Mouse (Mus musculus): ENCODE measurements around the gene Tmem60.

The Tmem60 gene

DNA sequence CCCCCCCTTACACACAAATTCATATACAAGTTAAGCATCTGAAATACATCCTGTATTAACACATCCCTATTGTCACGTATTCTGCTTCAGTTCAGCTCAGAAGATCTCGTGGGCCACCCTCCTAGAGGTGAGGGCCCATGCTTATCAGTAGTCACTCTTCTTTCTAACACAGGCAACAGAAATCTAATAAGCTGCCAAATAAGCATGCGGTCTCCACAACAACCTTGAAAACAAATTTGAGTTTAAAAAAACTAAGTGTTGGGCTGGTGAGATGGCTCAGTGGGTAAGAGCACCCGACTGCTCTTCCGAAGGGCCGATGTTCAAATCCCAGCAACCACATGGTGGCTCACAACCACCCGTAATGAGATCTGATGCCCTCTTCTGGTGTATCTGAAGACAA, 24.2 kb downstream of the Tmem60 start:
- DNase-seq (ENCODE audit: low spot score in 2 of 2), result no peak

DNA sequence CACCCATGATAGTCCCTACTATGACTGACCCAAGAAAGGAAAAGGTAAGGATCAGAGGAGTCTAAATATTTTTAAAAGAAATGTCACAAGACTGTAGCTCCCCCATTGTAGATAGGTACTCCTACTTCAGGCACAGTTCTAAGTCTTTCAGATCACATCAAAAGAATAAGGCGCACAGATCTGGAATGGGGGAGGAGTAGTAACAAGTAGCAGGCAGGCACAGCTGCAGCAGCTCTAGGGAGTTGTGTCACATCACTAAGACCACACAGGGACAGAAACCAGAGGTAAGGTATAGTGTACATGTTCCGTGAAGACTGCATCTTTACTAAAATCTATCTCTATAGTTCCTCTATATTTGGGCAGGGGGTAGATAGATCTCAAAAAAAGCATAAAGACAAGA, 29.8 kb downstream of the Tmem60 start:
- no peak for DNase-seq (ENCODE audit: low spot score in 2 of 2)

DNA sequence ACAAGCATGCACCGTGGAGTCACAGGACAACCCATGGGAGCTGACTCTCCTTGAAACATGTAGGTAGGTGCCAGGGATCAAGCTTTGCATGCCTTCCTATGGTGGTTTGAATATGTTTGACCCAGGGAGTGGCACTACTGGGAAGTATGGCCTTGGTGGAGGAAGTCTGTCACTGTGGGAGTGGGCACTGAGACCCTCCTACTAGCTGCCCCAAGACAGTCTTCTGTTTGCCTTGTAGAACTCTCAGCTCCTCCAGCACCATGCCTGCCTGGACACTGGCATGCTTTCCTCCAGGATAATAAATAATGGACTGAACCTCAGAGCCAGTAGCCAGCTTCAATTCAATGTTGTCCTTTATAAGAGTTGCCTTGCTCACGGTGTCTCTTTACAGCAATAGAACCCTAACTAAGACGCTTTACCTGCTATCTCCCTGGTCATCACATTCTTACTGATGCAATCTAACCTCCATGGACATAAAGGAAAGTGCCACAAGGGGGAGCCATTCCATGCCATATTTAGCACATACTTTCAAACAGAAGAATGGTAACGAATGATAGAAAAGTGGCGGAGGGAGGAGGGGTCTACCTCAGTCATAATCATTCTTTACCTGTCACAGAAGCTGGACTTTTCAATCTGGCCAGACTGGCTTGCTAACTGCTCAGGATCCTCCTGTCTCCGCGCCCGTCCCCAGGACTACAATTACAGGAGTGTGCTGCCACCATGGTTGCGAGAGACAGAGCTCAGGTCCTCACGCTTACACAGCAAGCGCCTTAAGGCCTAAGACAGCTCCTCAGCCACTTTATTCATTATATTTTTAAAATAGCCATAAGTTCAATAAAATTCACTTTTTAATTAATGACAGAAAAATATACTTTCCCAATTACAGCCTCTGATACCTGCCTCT, 31.6 kb downstream of the Tmem60 start:
- peak; percentile 68 to 77 for DNase-seq (ENCODE audit: low spot score in 2 of 2)

DNA sequence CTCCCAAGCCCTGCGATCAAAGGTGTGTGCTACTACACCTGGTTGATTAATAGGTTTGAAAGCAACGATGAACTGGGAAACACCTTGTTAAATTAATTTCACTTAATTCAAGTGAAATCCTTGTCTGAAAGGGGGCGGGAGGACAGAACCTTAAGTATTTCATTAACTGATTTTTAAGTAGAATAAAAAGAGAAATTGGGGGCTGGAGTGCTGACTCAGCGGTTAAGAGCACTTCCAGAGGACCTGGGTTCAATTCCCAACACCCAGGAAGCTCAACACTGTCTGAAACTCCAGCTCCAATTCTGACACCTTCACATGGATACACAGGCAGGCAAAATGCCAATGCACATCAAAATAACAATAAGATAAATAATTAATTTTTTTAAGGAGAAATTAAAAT, 37.0 kb downstream of the Tmem60 start:
- no peak for DNase-seq (ENCODE audit: low spot score in 2 of 2)

DNA sequence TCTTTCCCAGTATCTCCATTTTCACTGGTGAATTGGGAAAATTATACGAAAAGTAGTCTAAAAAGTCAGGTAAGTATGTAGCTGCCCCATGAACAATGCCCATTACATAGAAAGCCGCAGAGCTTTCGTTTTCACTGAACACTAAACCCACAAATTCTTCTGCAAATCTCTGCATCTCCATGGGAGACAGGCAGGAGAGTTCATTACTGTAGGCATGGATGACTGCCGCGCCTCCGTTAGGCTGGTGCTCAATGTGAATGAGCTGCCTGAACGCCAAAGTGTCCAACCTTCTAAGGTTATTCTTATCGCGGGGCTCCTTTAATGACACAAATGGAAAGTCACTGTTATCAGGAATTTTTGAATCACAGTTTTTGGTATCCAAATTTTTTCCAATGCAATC, 37.6 kb downstream of the Tmem60 start:
- DNase-seq (ENCODE audit: low spot score in 2 of 2), result no peak

DNA sequence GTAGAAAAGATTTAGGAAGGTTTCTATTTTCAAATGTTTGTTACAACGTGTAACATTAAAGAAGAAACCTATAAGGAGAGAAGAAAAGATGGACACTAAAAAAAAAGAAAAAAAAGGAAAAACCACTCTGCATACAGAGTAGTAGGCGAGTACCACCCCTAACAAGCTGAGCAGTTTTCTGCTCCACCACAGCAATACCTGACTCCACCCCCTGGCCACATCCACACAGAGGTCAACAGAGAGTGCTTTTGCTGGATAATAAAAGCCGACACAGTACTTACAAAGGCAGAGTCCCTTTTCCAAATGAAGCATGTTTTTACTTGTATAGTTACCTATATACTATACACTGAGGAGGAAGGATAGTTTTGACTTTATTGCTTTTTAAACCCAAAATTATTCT, 42.6 kb downstream of the Tmem60 start:
- DNase-seq (ENCODE audit: low spot score in 2 of 2), result no peak

DNA sequence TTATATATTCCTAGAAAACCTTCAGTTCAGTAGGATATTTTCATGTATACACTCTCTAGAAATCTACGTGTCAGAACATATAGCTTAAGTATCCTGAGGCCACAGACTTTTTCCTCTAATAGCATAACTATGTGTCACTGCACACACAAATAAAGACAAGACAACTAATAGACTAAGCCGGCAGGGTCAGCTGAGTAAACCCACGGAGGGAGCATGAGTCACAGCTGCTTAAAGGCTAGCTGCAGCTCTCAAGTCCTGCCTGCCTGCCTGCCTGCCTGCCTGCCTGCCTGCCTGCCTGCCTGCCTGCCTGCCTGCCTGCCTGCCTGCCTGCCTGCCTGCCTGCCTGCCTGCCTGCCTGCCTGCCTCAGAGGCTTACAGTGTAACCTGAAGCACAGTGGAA, 43.5 kb downstream of the Tmem60 start:
- no peak for DNase-seq (ENCODE audit: low spot score in 2 of 2)

DNA sequence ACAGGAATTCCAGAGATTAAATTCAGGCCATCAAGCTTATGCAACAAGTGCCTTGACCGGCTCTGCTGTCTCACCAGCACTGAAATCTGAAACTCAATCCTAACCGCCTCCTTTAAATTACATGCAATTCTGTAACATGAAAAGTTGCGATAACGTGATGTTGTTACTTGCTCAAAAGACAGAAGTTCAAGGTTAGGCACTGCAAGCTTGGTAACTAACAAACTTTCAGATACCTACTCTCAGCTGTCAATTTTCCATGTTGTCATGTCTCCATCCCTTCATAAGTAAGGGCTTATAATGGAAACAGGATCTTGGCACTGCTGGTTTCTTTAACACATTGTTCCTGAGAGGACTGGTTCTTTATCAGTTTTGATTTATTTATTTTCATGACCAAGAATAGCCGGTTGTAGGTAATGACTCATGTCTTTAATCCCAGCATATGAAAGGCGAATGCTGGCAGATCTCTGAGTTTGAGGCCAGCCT, 47.7 kb downstream of the Tmem60 start:
- no peak for DNase-seq (ENCODE audit: low spot score in 2 of 2)

DNA sequence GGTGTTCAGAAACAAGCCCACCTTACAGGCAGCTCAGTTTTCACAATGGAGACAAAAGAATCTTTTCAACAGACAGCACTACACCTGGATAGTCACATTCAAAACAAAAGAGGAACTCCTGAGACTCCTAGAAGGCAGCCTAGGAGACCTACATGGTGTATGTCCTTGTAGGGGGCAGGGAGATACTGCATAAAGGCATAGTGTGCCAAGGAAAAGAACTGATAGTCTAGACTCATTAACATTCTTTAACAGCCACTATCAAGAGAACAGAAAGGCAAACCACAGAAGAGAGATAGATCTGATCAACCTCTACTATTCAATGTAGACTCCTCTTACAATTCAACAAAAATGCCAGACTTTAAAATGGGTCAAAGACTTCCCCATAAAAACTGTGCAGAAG, 48.4 kb downstream of the Tmem60 start:
- no peak for DNase-seq (ENCODE audit: low spot score in 2 of 2)

DNA sequence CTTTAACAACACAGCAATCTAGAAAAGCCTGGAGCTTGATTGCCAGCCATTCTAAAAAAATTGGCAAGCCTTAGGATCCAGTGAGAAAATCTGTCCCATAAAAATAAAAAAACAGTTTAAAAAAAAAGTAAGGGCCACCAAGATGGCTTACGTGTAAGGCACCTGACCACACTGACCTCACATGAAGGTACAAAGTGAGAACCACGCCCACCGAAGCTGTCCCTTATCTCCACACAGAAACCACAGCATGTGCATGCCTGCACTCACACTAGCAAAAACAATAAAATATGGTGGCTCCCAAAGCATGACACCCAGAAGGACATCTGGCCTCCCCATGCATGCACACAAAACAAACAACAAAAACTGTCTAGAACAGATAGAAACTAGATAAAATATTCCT, 49.3 kb downstream of the Tmem60 start:
- peak; percentile 64 to 77 for DNase-seq (ENCODE audit: low spot score in 2 of 2)

DNA sequence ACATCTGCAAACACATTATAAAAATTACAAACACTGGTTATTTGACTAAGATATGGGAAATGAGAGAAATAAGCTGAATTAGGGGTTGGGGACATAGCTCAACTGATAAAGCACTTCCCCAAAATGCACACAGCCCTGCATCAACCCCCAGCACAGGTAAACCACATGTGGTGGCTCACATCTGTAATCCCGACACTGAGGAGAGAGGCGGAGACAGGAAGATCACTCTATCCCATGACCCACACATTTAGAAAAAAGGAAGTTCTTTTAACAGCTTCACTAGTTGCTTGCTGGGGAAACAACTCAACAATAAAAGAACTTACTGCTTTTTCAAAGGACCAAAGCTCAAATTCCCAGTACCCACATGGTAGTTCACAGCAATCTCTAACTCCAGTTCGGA, 50.6 kb downstream of the Tmem60 start:
- peak in 1 of 2 experiments; percentile 60 for DNase-seq (ENCODE audit: low spot score in 2 of 2)

DNA sequence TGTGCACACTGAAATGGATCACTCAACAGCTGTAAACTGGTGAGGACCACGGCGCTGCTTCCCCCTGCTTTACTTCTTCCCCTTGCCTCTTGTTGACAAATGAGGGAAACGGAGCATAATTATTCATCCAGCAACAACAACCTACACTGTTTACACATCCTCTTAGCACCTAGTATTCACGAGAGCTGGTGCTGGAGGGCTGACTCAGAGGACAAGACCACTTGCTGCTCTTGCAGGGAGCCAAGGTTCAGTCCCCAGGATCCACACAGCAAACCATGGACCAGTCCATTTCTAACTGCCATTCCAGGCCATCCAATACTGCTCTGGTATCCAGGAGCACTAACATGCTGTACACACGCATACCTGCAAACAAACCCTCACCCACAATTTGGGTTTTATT, 53.9 kb downstream of the Tmem60 start:
- no peak for DNase-seq (ENCODE audit: low spot score in 2 of 2)

All from natural killer cell, adult 2 months (primary cell).